Mouse (Mus musculus): ENCODE results near the gene Col4a3.

DNA sequence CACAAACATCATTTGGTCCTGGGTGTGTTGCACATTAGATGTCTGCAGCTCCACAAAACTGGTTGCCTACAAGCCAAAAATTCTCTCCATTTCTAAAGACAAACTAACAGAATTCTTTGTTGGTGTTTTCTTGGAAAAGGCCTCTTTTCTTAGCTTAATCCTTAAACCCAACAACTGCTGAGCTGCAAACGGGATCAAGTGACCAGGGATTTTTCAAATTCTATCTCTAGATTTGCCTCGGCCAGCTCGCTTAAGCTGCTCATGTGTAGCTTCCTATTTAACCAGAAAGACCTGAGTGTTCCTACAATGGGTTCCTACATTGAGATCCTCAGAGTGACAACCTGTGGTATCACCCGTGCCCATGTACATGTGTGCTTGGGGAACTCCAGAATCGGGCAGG is 33.3 kb downstream of the Col4a3 start:
- TF ChIP-seq CTCF (conservative IDR thresholded peaks at IDR 0.05; ENCODE audit: low read length): no peak
- TF ChIP-seq POU5F1 (IDR thresholded peaks at IDR 0.05; ENCODE audit: borderline replicate concordance, low read length): no peak

All from E14TG2a.4 (cell line).